Mouse (Mus musculus) olfactory bulb, adult 2 months (tissue): Measurements from ENCODE around the gene Nova1.

Source experiments
- CTCF ChIP-seq: fragments of 200-500 bp; IDR thresholded peaks from 2 replicates; pipeline ENCODE4 v1.5.1; 2012; ENCODE audit warnings: low read depth, mild to moderate bottlenecking, low read length, moderate library complexity; ENCODE audit not compliant: insufficient read depth
- POLR2A ChIP-seq: fragments of 200-500 bp; IDR thresholded peaks from 2 replicates; pipeline ENCODE4 v1.6.1; 2012; ENCODE audit warnings: mild to moderate bottlenecking, low read depth, low read length, moderate library complexity; ENCODE audit not compliant: insufficient read depth

DNA sequence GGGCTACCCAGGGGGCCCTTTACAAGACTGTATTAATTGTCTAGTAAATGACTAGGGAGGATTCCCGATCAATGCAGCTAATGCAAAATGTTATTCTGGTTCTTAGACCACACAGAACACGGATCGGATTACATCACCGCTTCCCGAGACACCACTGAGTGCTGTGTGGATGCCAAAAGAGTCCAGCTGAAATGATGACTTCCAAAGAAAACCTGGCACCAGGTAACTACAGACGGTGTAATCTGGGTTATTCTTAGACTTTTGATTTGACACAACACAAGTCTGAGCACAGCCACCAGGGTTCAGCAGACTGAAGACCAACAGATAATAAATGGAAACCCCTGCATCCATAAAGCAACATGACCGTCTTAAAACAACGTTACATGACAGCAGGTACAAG, 96.8 kb downstream of the Nova1 start:
- TF ChIP-seq CTCF (no peak), POLR2A (no peak)
